Mouse (Mus musculus) heart, embryonic 16.5 days (tissue): ENCODE measurements around the gene D11Wsu47e. TPM values are rescaled to one million over a fixed set of nuclear protein-coding genes. Genes with fewer than 3 reads are reported as not detected.

ENCODE experiments used
- ATAC-seq: fragments of 200-750 bp; cut with Nextera tagmentation; replicated peaks from 2 replicates; pipeline ENCODE4 v1.8.0; 2017; ENCODE audit warnings: moderate number of reproducible peaks; ENCODE audit not compliant: insufficient read depth, low FRiP score; ENCODE audit errors: extremely low read depth
- H3K27ac ChIP-seq: fragments of 300-500 bp; sonication (generic); 2 replicates; pipeline ENCODE4 v1.5.1; 2014; ENCODE audit warnings: mild to moderate bottlenecking, low read length, control low read depth, moderate library complexity
- H3K27me3 ChIP-seq: fragments of 300-500 bp; sonication (generic); 2 replicates; pipeline ENCODE4 v1.6.1; 2014; ENCODE audit warnings: low read length, mixed read lengths; ENCODE audit not compliant: control insufficient read depth, insufficient read depth
- H3K36me3 ChIP-seq: fragments of 300-500 bp; sonication (generic); 2 replicates; pipeline ENCODE4 v1.6.1; 2014; ENCODE audit not compliant: control insufficient read depth, insufficient read depth
- H3K4me1 ChIP-seq: fragments of 300-500 bp; sonication (generic); 2 replicates; pipeline ENCODE4 v1.6.1; 2014; ENCODE audit warnings: low read length, mixed read lengths; ENCODE audit not compliant: control insufficient read depth, insufficient read depth
- H3K4me2 ChIP-seq: fragments of 300-500 bp; sonication (generic); 2 replicates; pipeline ENCODE4 v1.6.1; 2014; ENCODE audit warnings: low read depth, mild to moderate bottlenecking, control low read depth, low read length
- H3K4me3 ChIP-seq: fragments of 300-500 bp; sonication (generic); 2 replicates; pipeline ENCODE4 v1.5.1; 2014; ENCODE audit warnings: mild to moderate bottlenecking, control low read depth, low read length
- H3K9ac ChIP-seq: fragments of 300-500 bp; sonication (generic); 2 replicates; pipeline ENCODE4 v1.6.1; 2014; ENCODE audit warnings: low read length, control low read depth
- H3K9me3 ChIP-seq: fragments of 300-500 bp; sonication (generic); replicated peaks from 2 replicates; pipeline ENCODE4 v1.6.1; 2016; ENCODE audit warnings: low read length; ENCODE audit not compliant: control insufficient read depth
- WGBS: fragments of 180-500 bp; shearing (Covaris S2); extraction: QIAGEN DNeasy Blood & Tissue Kit; methylation state at CpG from one replicate; pipeline ENCODE4 v1.1.7; 2014; 5-methylcytosine and 5-hydroxymethylcytosine counted together
- polyA plus RNA-seq: library from polyadenylated mRNA; unstranded; fragments of >200 nt; fragmentation: Nextera tagmentation; extraction: Ambion mirVana; gene quantifications from 2 replicates; pipeline ENCODE4 v1.2.1, GENCODE M21; 2015

Gene D11Wsu47e
- 14.8 and 16.8 TPM in 2 replicates for polyA plus RNA-seq

- WGBS: under 1% methylated on average over 73 of the region's 73 CpGs
- peak within 1 kb of the TSS; percentile 85 for H3K9ac ChIP-seq
- peaks cover 14% of the 10 kb centered on the region for H3K36me3 ChIP-seq
- peaks cover 36% of the 10 kb centered on the region for H3K4me1 ChIP-seq
- peak within 1 kb of the TSS; percentile 76 for H3K4me2 ChIP-seq
- no peaks in the 10 kb centered on the region for H3K9me3 ChIP-seq
- H3K27me3 ChIP-seq: no peaks in the 10 kb centered on the region
- H3K4me3 ChIP-seq: peak within 1 kb of the TSS; percentile 74
- H3K27ac ChIP-seq: peak within 1 kb of the TSS; percentile 94
- ATAC-seq: peak; percentile 95
These were observed at the start of gene D11Wsu47e, which contains the start of gene Fam104a for GRCm38 (mm10) chr11:113683957-113684706. TSS of gene D11Wsu47e (plus strand) at chr11:113684412. TSS of gene Fam104a (minus strand) at chr11:113684155.

- no peak overlapping the region for H3K27ac ChIP-seq
- 0 out of 2 replicates have a peak, but pooled peaks cover 4% of the 10 kb centered on the region for H3K9me3 ChIP-seq
- H3K4me3 ChIP-seq: no peak overlapping the region
- WGBS: 71% methylated on average over 10 of the region's 10 CpGs
- H3K4me2 ChIP-seq: no peak overlapping the region
- no peaks in the 10 kb centered on the region for H3K4me1 ChIP-seq
- ATAC-seq: no peak
- no peak overlapping the region for H3K9ac ChIP-seq
- H3K27me3 ChIP-seq: no peaks in the 10 kb centered on the region
- H3K36me3 ChIP-seq: no peaks in the 10 kb centered on the region
These were observed 49.5 kb upstream of the D11Wsu47e start for GRCm38 (mm10) chr11:113634699-113635121.

GRCm38 (mm10) chr11:113638680-113639079 lies 45.5 kb upstream of the D11Wsu47e start:
- 0 out of 2 replicates have a peak, but pooled peaks cover 4% of the 10 kb centered on the region for H3K9me3 ChIP-seq
- ATAC-seq: no peak
- no peak overlapping the region for H3K9ac ChIP-seq
- no peak overlapping the region for H3K4me3 ChIP-seq
- H3K27me3 ChIP-seq: no peaks in the 10 kb centered on the region
- 82% methylated on average over 12 of the region's 12 CpGs for WGBS
- no peaks in the 10 kb centered on the region for H3K36me3 ChIP-seq
- no peak overlapping the region for H3K27ac ChIP-seq
- no peaks in the 10 kb centered on the region for H3K4me1 ChIP-seq
- H3K4me2 ChIP-seq: no peak overlapping the region

- WGBS: 79% methylated on average over 3 of the region's 3 CpGs
- no peak overlapping the region for H3K27ac ChIP-seq
- H3K36me3 ChIP-seq: no peaks in the 10 kb centered on the region
- ATAC-seq: no peak
- H3K9ac ChIP-seq: no peak overlapping the region
- H3K4me3 ChIP-seq: no peak overlapping the region
- H3K27me3 ChIP-seq: no peaks in the 10 kb centered on the region
- H3K9me3 ChIP-seq: no peaks in the 10 kb centered on the region
- no peak overlapping the region for H3K4me2 ChIP-seq
- H3K4me1 ChIP-seq: peaks cover 5% of the 10 kb centered on the region
These were observed 39.0 kb upstream of the D11Wsu47e start for GRCm38 (mm10) chr11:113645181-113645580.

- H3K27ac ChIP-seq: no peak overlapping the region
- H3K4me1 ChIP-seq: peaks cover 9% of the 10 kb centered on the region
- peaks cover 9% of the 10 kb centered on the region for H3K36me3 ChIP-seq
- no peak for ATAC-seq
- H3K27me3 ChIP-seq: no peaks in the 10 kb centered on the region
- H3K4me2 ChIP-seq: peak overlapping the region; percentile 29; the same call in 1 of the 2 replicates
- peak overlapping the region; percentile 45; the same call in 1 of the 2 replicates for H3K9ac ChIP-seq
- 4% methylated on average over 15 of the region's 15 CpGs for WGBS
- H3K9me3 ChIP-seq: no peaks in the 10 kb centered on the region
- H3K4me3 ChIP-seq: no peak overlapping the region
These were observed 36.1 kb upstream of the D11Wsu47e start for GRCm38 (mm10) chr11:113648152-113648551.

- H3K9me3 ChIP-seq: no peaks in the 10 kb centered on the region
- peaks cover 15% of the 10 kb centered on the region for H3K36me3 ChIP-seq
- WGBS: 40% methylated on average over 26 of the region's 26 CpGs
These were observed 35.4 kb upstream of the D11Wsu47e start, which contains the start of gene Cog1 for GRCm38 (mm10) chr11:113648690-113649352. TSS of gene Cog1 (plus strand) at chr11:113649169.

GRCm38 (mm10) chr11:113649353-113650210 lies 34.6 kb upstream of the D11Wsu47e start, which contains the start of gene Slc39a11:
TSS of gene Slc39a11 (minus strand) at chr11:113650079.
- H3K9me3 ChIP-seq: no peaks in the 10 kb centered on the region
- WGBS: under 1% methylated on average over 88 of the region's 91 CpGs
- peak within 1 kb of the TSS; percentile 90 for H3K4me2 ChIP-seq
- peak within 1 kb of the TSS; percentile 80 for H3K27ac ChIP-seq
- peak; percentile 87 for ATAC-seq
- peak within 1 kb of the TSS; percentile 85 for H3K4me3 ChIP-seq
- H3K4me1 ChIP-seq: peaks cover 9% of the 10 kb centered on the region
- no peaks in the 10 kb centered on the region for H3K27me3 ChIP-seq
- peak within 1 kb of the TSS; percentile 93 for H3K9ac ChIP-seq
- H3K36me3 ChIP-seq: peaks cover 23% of the 10 kb centered on the region

More at GRCm38 (mm10) chr11:113648690-113649352, 35.4 kb upstream of the D11Wsu47e start, which contains the start of gene Cog1:
- Histone ChIP-seq H3K4me2 (peak within 1 kb of the TSS; percentile 90), H3K9ac (peak within 1 kb of the TSS; percentile 93), H3K27ac (peak within 1 kb of the TSS; percentile 80), H3K27me3 (no peaks in the 10 kb centered on the region), H3K4me3 (peak within 1 kb of the TSS; percentile 85), H3K4me1 (peaks cover 9% of the 10 kb centered on the region)
- no peak for ATAC-seq

- Histone ChIP-seq H3K4me1 (peaks cover 9% of the 10 kb centered on the region), H3K27ac (no peak overlapping the region), H3K9ac (no peak overlapping the region), H3K4me2 (no peak overlapping the region), H3K4me3 (no peak overlapping the region), H3K36me3 (peaks cover 41% of the 10 kb centered on the region), H3K27me3 (no peaks in the 10 kb centered on the region), H3K9me3 (no peaks in the 10 kb centered on the region)
- 73% methylated on average over 22 of the region's 22 CpGs for WGBS
- no peak for ATAC-seq
These were observed 32.9 kb upstream of the D11Wsu47e start for GRCm38 (mm10) chr11:113651206-113651906.
